Mouse (Mus musculus): ENCODE measurements around the gene Lsm12. TPM values are rescaled to one million over a fixed set of nuclear protein-coding genes. Genes with fewer than 3 reads are reported as not detected.

Gene Lsm12
- polyA plus RNA-seq, 1 experiment = 35.5 TPM

- peak in 1 of 2 experiments; percentile 83 for DNase-seq (ENCODE audit: extremely low spot score in 1 of 2, low spot score in 1 of 2)
These were observed 46.7 kb downstream of the Lsm12 start for GRCm38 (mm10) chr11:102138447-102138740.

- DNase-seq (ENCODE audit: extremely low spot score in 1 of 2, low spot score in 1 of 2) = no peak
These were observed 47.3 kb downstream of the Lsm12 start for GRCm38 (mm10) chr11:102137625-102138446.

- DNase-seq (ENCODE audit: extremely low spot score in 1 of 2, low spot score in 1 of 2) = no peak
These were observed 50.6 kb downstream of the Lsm12 start for GRCm38 (mm10) chr11:102134516-102134915.

GRCm38 (mm10) chr11:102117386-102117785 is 67.7 kb downstream of the Lsm12 start:
- DNase-seq (ENCODE audit: extremely low spot score in 1 of 2, low spot score in 1 of 2) = no peak

- no peak for DNase-seq (ENCODE audit: extremely low spot score in 1 of 2, low spot score in 1 of 2)
These were observed 68.9 kb downstream of the Lsm12 start for GRCm38 (mm10) chr11:102116241-102116640.

Other genes with a start within 250 kb of the Lsm12 start
- 0.13 and 0.18 TPM in 2 replicates for gene Sost, start 218.3 kb downstream of the Lsm12 start, polyA plus RNA-seq (2012; rRNA removed)
- not detected in 2 replicates for gene Cfap97d1, start 201.0 kb downstream of the Lsm12 start, polyA plus RNA-seq (2012; rRNA removed)
- gene Dusp3, start 198.3 kb downstream of the Lsm12 start, polyA plus RNA-seq (2012; rRNA removed) = 112 and 124 TPM in 2 replicates
- 47.6 and 51.0 TPM in 2 replicates for gene Mpp3, start 156.8 kb downstream of the Lsm12 start, polyA plus RNA-seq (2012; rRNA removed)
- gene Cd300lg, start 143.8 kb downstream of the Lsm12 start, polyA plus RNA-seq (2012; rRNA removed) = 0.25 and 0.28 TPM in 2 replicates
- 147 and 153 TPM in 2 replicates for gene Mpp2, start 96.8 kb downstream of the Lsm12 start, polyA plus RNA-seq (2012; rRNA removed)
- gene Ppy, start 84.0 kb downstream of the Lsm12 start, polyA plus RNA-seq (2012; rRNA removed) = not detected in 2 replicates
- gene Pyy, start 77.5 kb downstream of the Lsm12 start, polyA plus RNA-seq (2012; rRNA removed) = not detected in 2 replicates
- 0.04 and 0.06 TPM in 2 replicates for gene Nags, start 39.8 kb downstream of the Lsm12 start, polyA plus RNA-seq (2012; rRNA removed)
- 28.1 TPM in 2 replicates for gene Tmem101, start 28.9 kb downstream of the Lsm12 start, polyA plus RNA-seq (2012; rRNA removed)
- gene G6pc3, start 4.3 kb upstream of the Lsm12 start, polyA plus RNA-seq (2012; rRNA removed) = 87.5 and 91.4 TPM in 2 replicates
- gene Hdac5, start 44.9 kb upstream of the Lsm12 start, polyA plus RNA-seq (2012; rRNA removed) = 256 and 323 TPM in 2 replicates
- 1.2 and 1.9 TPM in 2 replicates for gene BC030867, start 63.6 kb upstream of the Lsm12 start, polyA plus RNA-seq (2012; rRNA removed)
- 2.3 and 2.7 TPM in 2 replicates for gene Asb16, start 83.4 kb upstream of the Lsm12 start, polyA plus RNA-seq (2012; rRNA removed)
- 82.5 and 85.4 TPM in 2 replicates for gene Tmub2, start 99.6 kb upstream of the Lsm12 start, polyA plus RNA-seq (2012; rRNA removed)
- gene Atxn7l3, start 111.3 kb upstream of the Lsm12 start, polyA plus RNA-seq (2012; rRNA removed) = 142 and 147 TPM in 2 replicates
- gene Ubtf, start 134.4 kb upstream of the Lsm12 start, polyA plus RNA-seq (2012; rRNA removed) = 96.7 and 99.3 TPM in 2 replicates
- gene Slc4a1, start 180.9 kb upstream of the Lsm12 start, polyA plus RNA-seq (2012; rRNA removed) = 0.48 and 0.60 TPM in 2 replicates
- gene Rundc3a, start 208.1 kb upstream of the Lsm12 start, polyA plus RNA-seq (2012; rRNA removed) = 538 and 540 TPM in 2 replicates
- 82.9 and 90.8 TPM in 2 replicates for gene Slc25a39, start 222.7 kb upstream of the Lsm12 start, polyA plus RNA-seq (2012; rRNA removed)
- 70.9 and 78.2 TPM in 2 replicates for gene Grn, start 245.0 kb upstream of the Lsm12 start, polyA plus RNA-seq (2012; rRNA removed)